19 mouse cellular contexts compared by ENCODE assay signal in genomic region chr11:58796850-58797249, GRCm38 (mm10). TPM values are rescaled to one million over a fixed set of nuclear protein-coding genes. Genes with fewer than 3 reads are reported as not detected.
DNase-seq lines count a peak whose midpoint lies in the region; ATAC-seq and TF ChIP-seq lines count a peak whose summit lies in the region.
"Had no signal": no experiment of that assay in that cellular context is flagged by ENCODE, and none has a peak within 500 bp of the region (broad histone marks: within the 10 kb centered on the region; RNA-seq: fewer than 3 reads in every experiment).

No protein-coding gene starts in this region.

- WGBS in midbrain, postnatal 0 days: 77% methylated on average over 7 of the region's 7 CpGs
- 66% methylated on average over 7 of the region's 7 CpGs for WGBS in midbrain, embryonic 16.5 days
- 71% methylated on average over 7 of the region's 7 CpGs for WGBS in stomach, postnatal 0 days
- 73% methylated on average over 7 of the region's 7 CpGs for WGBS in intestine, postnatal 0 days

- no peak for TF ChIP-seq EP300 in stomach, postnatal 0 days (optimal IDR thresholded peaks at IDR 0.05)

- no peaks in the 10 kb centered on the region for H3K9me3 ChIP-seq in midbrain, postnatal 0 days (ENCODE audit: low read length)
- H3K9me3 ChIP-seq in midbrain, embryonic 16.5 days (replicated peaks; ENCODE audit: control insufficient read depth, low read length, poor library complexity, severe bottlenecking): no peaks in the 10 kb centered on the region
- H3K9me3 ChIP-seq in stomach, postnatal 0 days (ENCODE audit: control insufficient read depth, low read length): no peaks in the 10 kb centered on the region
- no peaks in the 10 kb centered on the region for H3K9me3 ChIP-seq in intestine, postnatal 0 days (ENCODE audit: control insufficient read depth)
- H3K9me3 ChIP-seq: embryonic facial prominence, embryonic 15.5 days; heart, embryonic 13.5 days; limb, embryonic 15.5 days; lung, embryonic 15.5 days; midbrain, embryonic 12.5 days; neural tube, embryonic 12.5 days had no signal

- peak; percentile 4 for DNase-seq in midbrain, postnatal 0 days (ENCODE audit: low spot score)
- peak; percentile 71 to 76 for DNase-seq in layer of hippocampus, adult 2 months (ENCODE audit: low spot score in 2 of 2)
- peak; percentile 42 to 81 for DNase-seq in left cerebral cortex, adult 9 months (ENCODE audit: low spot score in 2 of 2)
- peak; percentile 9 for DNase-seq in stomach, postnatal 0 days (ENCODE audit: low spot score)
- no peak for DNase-seq in embryo, embryonic 10 days (ENCODE audit: low spot score)
- no peak for DNase-seq in thymus, postnatal 0 days (ENCODE audit: low spot score)
- DNase-seq: cerebellum, adult 8-10 months; kidney, adult 9 months had no signal

- ATAC-seq in midbrain, postnatal 0 days (ENCODE audit: low FRiP score): no peak
- ATAC-seq in midbrain, embryonic 16.5 days: no peak
- no peak for ATAC-seq in stomach, postnatal 0 days (ENCODE audit: low FRiP score, low TSS enrichment)
- no peak for ATAC-seq in intestine, postnatal 0 days
- ATAC-seq: forebrain, embryonic 16.5 days had no signal

- H3K27ac ChIP-seq in midbrain, postnatal 0 days (ENCODE audit: low read depth, low read length): no peak overlapping the region
- no peak overlapping the region for H3K27ac ChIP-seq in midbrain, embryonic 16.5 days (ENCODE audit: low read length)
- H3K27ac ChIP-seq in layer of hippocampus, adult 2 months: peak overlapping the region; percentile 37; the same call in 1 of the 2 replicates
- H3K27ac ChIP-seq in stomach, postnatal 0 days (replicated peaks): no peak overlapping the region
- no peak overlapping the region for H3K27ac ChIP-seq in intestine, postnatal 0 days (ENCODE audit: low read depth, low read length)
- H3K27ac ChIP-seq: embryonic facial prominence, embryonic 15.5 days; heart, embryonic 13.5 days; hindbrain, embryonic 14.5 days; limb, embryonic 15.5 days; lung, embryonic 15.5 days; midbrain, embryonic 12.5 days; neural tube, embryonic 12.5 days had no signal

- no peak overlapping the region for H3K4me2 ChIP-seq in midbrain, postnatal 0 days (ENCODE audit: low read depth, low read length, poor library complexity, severe bottlenecking)
- no peak overlapping the region for H3K4me2 ChIP-seq in midbrain, embryonic 16.5 days (ENCODE audit: low read length)
- H3K4me2 ChIP-seq in stomach, postnatal 0 days (replicated peaks; ENCODE audit: low read depth): no peak overlapping the region
- no peak overlapping the region for H3K4me2 ChIP-seq in intestine, postnatal 0 days (replicated peaks; ENCODE audit: low read depth)
- H3K4me2 ChIP-seq: embryonic facial prominence, embryonic 15.5 days; heart, embryonic 13.5 days; hindbrain, embryonic 14.5 days; limb, embryonic 15.5 days; lung, embryonic 15.5 days; midbrain, embryonic 12.5 days; neural tube, embryonic 12.5 days had no signal

- H3K4me1 ChIP-seq in midbrain, postnatal 0 days (ENCODE audit: insufficient read depth, low read length): peaks cover 1% of the 10 kb centered on the region; the same call in 1 of the 2 replicates
- peaks cover 9% of the 10 kb centered on the region for H3K4me1 ChIP-seq in midbrain, embryonic 16.5 days (ENCODE audit: control insufficient read depth, insufficient read depth, low read length)
- H3K4me1 ChIP-seq in stomach, postnatal 0 days (replicated peaks; ENCODE audit: control insufficient read depth, insufficient read depth): no peaks in the 10 kb centered on the region; the same call in 1 of the 2 replicates
- 0 out of 2 replicates have a peak, but pooled peaks cover 2% of the 10 kb centered on the region for H3K4me1 ChIP-seq in intestine, postnatal 0 days (replicated peaks; ENCODE audit: control insufficient read depth, insufficient read depth, low read length)
- H3K4me1 ChIP-seq: limb, embryonic 15.5 days had no signal

- H3K36me3 ChIP-seq in midbrain, postnatal 0 days (ENCODE audit: insufficient read depth, low read length): no peaks in the 10 kb centered on the region
- H3K36me3 ChIP-seq in midbrain, embryonic 16.5 days (ENCODE audit: control insufficient read depth, insufficient read depth, low read length): no peaks in the 10 kb centered on the region
- no peaks in the 10 kb centered on the region for H3K36me3 ChIP-seq in stomach, postnatal 0 days (ENCODE audit: control insufficient read depth, insufficient read depth, low read length)
- no peaks in the 10 kb centered on the region for H3K36me3 ChIP-seq in intestine, postnatal 0 days (ENCODE audit: control insufficient read depth, insufficient read depth)
- H3K36me3 ChIP-seq: embryonic facial prominence, embryonic 15.5 days; heart, embryonic 13.5 days; limb, embryonic 15.5 days; lung, embryonic 15.5 days; midbrain, embryonic 12.5 days; neural tube, embryonic 12.5 days had no signal

- no peak overlapping the region for H3K9ac ChIP-seq in midbrain, postnatal 0 days (replicated peaks; ENCODE audit: low read length, poor library complexity, severe bottlenecking)
- H3K9ac ChIP-seq in midbrain, embryonic 16.5 days (ENCODE audit: low read depth, low read length): no peak overlapping the region
- H3K9ac ChIP-seq in stomach, postnatal 0 days (ENCODE audit: low read length): no peak overlapping the region
- no peak overlapping the region for H3K9ac ChIP-seq in intestine, postnatal 0 days (ENCODE audit: low read depth, low read length)
- H3K9ac ChIP-seq: embryonic facial prominence, embryonic 15.5 days; heart, embryonic 13.5 days; hindbrain, embryonic 14.5 days; limb, embryonic 15.5 days; lung, embryonic 15.5 days; midbrain, embryonic 12.5 days; neural tube, embryonic 12.5 days had no signal

- no peaks in the 10 kb centered on the region for H3K27me3 ChIP-seq in midbrain, postnatal 0 days (ENCODE audit: insufficient read depth, low read length)
- no peaks in the 10 kb centered on the region for H3K27me3 ChIP-seq in midbrain, embryonic 16.5 days (ENCODE audit: control insufficient read depth, insufficient read depth, low read depth, low read length)
- H3K27me3 ChIP-seq in stomach, postnatal 0 days (ENCODE audit: control insufficient read depth, insufficient read depth, low read length): no peaks in the 10 kb centered on the region
- H3K27me3 ChIP-seq in intestine, postnatal 0 days (replicated peaks; ENCODE audit: control insufficient read depth, insufficient read depth, low read length): no peaks in the 10 kb centered on the region
- H3K27me3 ChIP-seq: embryonic facial prominence, embryonic 15.5 days; heart, embryonic 13.5 days; limb, embryonic 15.5 days; lung, embryonic 15.5 days; midbrain, embryonic 12.5 days had no signal

- TF ChIP-seq CTCF in midbrain, postnatal 0 days (IDR thresholded peaks at IDR 0.05): no peak
- TF ChIP-seq CTCF in layer of hippocampus, adult 2 months (conservative IDR thresholded peaks at IDR 0.05): no peak
- no peak for TF ChIP-seq CTCF in stomach, postnatal 0 days (IDR thresholded peaks at IDR 0.05; ENCODE audit: low read depth)
- TF ChIP-seq CTCF in intestine, postnatal 0 days (IDR thresholded peaks at IDR 0.05; ENCODE audit: low read depth): no peak

- H3K4me3 ChIP-seq in midbrain, postnatal 0 days (ENCODE audit: low read depth, low read length): no peak overlapping the region
- no peak overlapping the region for H3K4me3 ChIP-seq in midbrain, embryonic 16.5 days (ENCODE audit: low read depth, low read length)
- H3K4me3 ChIP-seq in layer of hippocampus, adult 2 months: no peak overlapping the region
- H3K4me3 ChIP-seq in stomach, postnatal 0 days (ENCODE audit: low read depth, low read length): no peak overlapping the region
- no peak overlapping the region for H3K4me3 ChIP-seq in intestine, postnatal 0 days (ENCODE audit: low read depth, low read length)
- H3K4me3 ChIP-seq: embryonic facial prominence, embryonic 15.5 days; heart, embryonic 13.5 days; limb, embryonic 15.5 days; lung, embryonic 15.5 days; midbrain, embryonic 12.5 days; neural tube, embryonic 12.5 days had no signal

RNA-seq across cellular contexts. Expression of gene Fam183b, which starts 4.9 kb away (rescaled TPM):
- total RNA-seq in midbrain, postnatal 0 days (2014; rRNA removed): 2.6 and 3.1 TPM in 2 replicates
- polyA plus RNA-seq in midbrain, postnatal 0 days (2015; fragmentation: Nextera tagmentation; extraction: Ambion mirVana): 17.3 and 17.7 TPM in 2 replicates
- 13.6 and 15.3 TPM in 2 replicates for polyA plus RNA-seq in midbrain, embryonic 16.5 days (2015; fragmentation: Nextera tagmentation; extraction: Ambion mirVana)
- total RNA-seq in layer of hippocampus, adult 2 months (2021): 1 to 10 TPM; 6.3 to 7.5 TPM
- polyA plus RNA-seq in stomach, postnatal 0 days (2015; fragmentation: Nextera tagmentation; extraction: Ambion mirVana): 3.1 and 3.7 TPM in 2 replicates
- polyA plus RNA-seq in intestine, postnatal 0 days (2015; fragmentation: Nextera tagmentation; extraction: Ambion mirVana): 1.9 and 4.1 TPM in 2 replicates
- 1.5 and 2.2 TPM in 2 replicates for polyA plus RNA-seq in thymus, postnatal 0 days (2015; fragmentation: Nextera tagmentation; extraction: Ambion mirVana)
- polyA plus RNA-seq: limb, embryonic 15.5 days had no signal

RNA-seq across cellular contexts. Expression of gene Olfr314, which starts 14.1 kb away (rescaled TPM):
- not detected in 2 replicates for total RNA-seq in midbrain, postnatal 0 days (2014; rRNA removed)
- polyA plus RNA-seq in midbrain, postnatal 0 days (2015; fragmentation: Nextera tagmentation; extraction: Ambion mirVana): not detected in 2 replicates
- not detected in 2 replicates for polyA plus RNA-seq in midbrain, embryonic 16.5 days (2015; fragmentation: Nextera tagmentation; extraction: Ambion mirVana)
- total RNA-seq in layer of hippocampus, adult 2 months (2021): not detected
- polyA plus RNA-seq in stomach, postnatal 0 days (2015; fragmentation: Nextera tagmentation; extraction: Ambion mirVana): not detected in 2 replicates
- polyA plus RNA-seq in intestine, postnatal 0 days (2015; fragmentation: Nextera tagmentation; extraction: Ambion mirVana): not detected in 2 replicates
- polyA plus RNA-seq in thymus, postnatal 0 days (2015; fragmentation: Nextera tagmentation; extraction: Ambion mirVana): not detected in 2 replicates
- polyA plus RNA-seq: embryonic facial prominence, embryonic 15.5 days; forebrain, embryonic 16.5 days; hindbrain, embryonic 14.5 days; limb, embryonic 15.5 days; lung, embryonic 15.5 days; midbrain, embryonic 12.5 days; neural tube, embryonic 12.5 days; stomach, embryonic 16.5 days had no signal

RNA-seq across cellular contexts. Expression of gene Olfr313, which starts 17.9 kb away (rescaled TPM):
- not detected in 2 replicates for total RNA-seq in midbrain, postnatal 0 days (2014; rRNA removed)
- not detected in 2 replicates for polyA plus RNA-seq in midbrain, postnatal 0 days (2015; fragmentation: Nextera tagmentation; extraction: Ambion mirVana)
- not detected in 2 replicates for polyA plus RNA-seq in midbrain, embryonic 16.5 days (2015; fragmentation: Nextera tagmentation; extraction: Ambion mirVana)
- total RNA-seq in layer of hippocampus, adult 2 months (2021): not detected
- not detected in 2 replicates for polyA plus RNA-seq in stomach, postnatal 0 days (2015; fragmentation: Nextera tagmentation; extraction: Ambion mirVana)
- not detected in 2 replicates for polyA plus RNA-seq in intestine, postnatal 0 days (2015; fragmentation: Nextera tagmentation; extraction: Ambion mirVana)
- 0.06 and 0.08 TPM in 2 replicates for polyA plus RNA-seq in thymus, postnatal 0 days (2015; fragmentation: Nextera tagmentation; extraction: Ambion mirVana)
- polyA plus RNA-seq: forebrain, embryonic 16.5 days; hindbrain, embryonic 14.5 days; limb, embryonic 15.5 days; lung, embryonic 15.5 days; midbrain, embryonic 12.5 days; neural tube, embryonic 12.5 days; stomach, embryonic 16.5 days had no signal

RNA-seq across cellular contexts. Expression of gene Olfr315, which starts 23.9 kb away (rescaled TPM):
- total RNA-seq in midbrain, postnatal 0 days (2014; rRNA removed): not detected in 2 replicates
- polyA plus RNA-seq in midbrain, postnatal 0 days (2015; fragmentation: Nextera tagmentation; extraction: Ambion mirVana): not detected in 2 replicates
- not detected in 2 replicates for polyA plus RNA-seq in midbrain, embryonic 16.5 days (2015; fragmentation: Nextera tagmentation; extraction: Ambion mirVana)
- total RNA-seq in layer of hippocampus, adult 2 months (2021): not detected
- polyA plus RNA-seq in stomach, postnatal 0 days (2015; fragmentation: Nextera tagmentation; extraction: Ambion mirVana): not detected in 2 replicates
- not detected in 2 replicates for polyA plus RNA-seq in intestine, postnatal 0 days (2015; fragmentation: Nextera tagmentation; extraction: Ambion mirVana)
- polyA plus RNA-seq in thymus, postnatal 0 days (2015; fragmentation: Nextera tagmentation; extraction: Ambion mirVana): not detected in 2 replicates
- polyA plus RNA-seq: embryonic facial prominence, embryonic 15.5 days; forebrain, embryonic 16.5 days; heart, embryonic 13.5 days; hindbrain, embryonic 14.5 days; limb, embryonic 15.5 days; lung, embryonic 15.5 days; midbrain, embryonic 12.5 days; neural tube, embryonic 12.5 days; stomach, embryonic 16.5 days had no signal

RNA-seq across cellular contexts. Expression of gene Olfr312, which starts 32.2 kb away (rescaled TPM):
- not detected in 2 replicates for total RNA-seq in midbrain, postnatal 0 days (2014; rRNA removed)
- not detected in 2 replicates for polyA plus RNA-seq in midbrain, postnatal 0 days (2015; fragmentation: Nextera tagmentation; extraction: Ambion mirVana)
- not detected in 2 replicates for polyA plus RNA-seq in midbrain, embryonic 16.5 days (2015; fragmentation: Nextera tagmentation; extraction: Ambion mirVana)
- not detected for total RNA-seq in layer of hippocampus, adult 2 months (2021)
- polyA plus RNA-seq in stomach, postnatal 0 days (2015; fragmentation: Nextera tagmentation; extraction: Ambion mirVana): 0.04 TPM in 1 of 2 replicates, not detected in the other
- polyA plus RNA-seq in intestine, postnatal 0 days (2015; fragmentation: Nextera tagmentation; extraction: Ambion mirVana): not detected in 2 replicates
- 0.03 TPM in 1 of 2 replicates, not detected in the other for polyA plus RNA-seq in thymus, postnatal 0 days (2015; fragmentation: Nextera tagmentation; extraction: Ambion mirVana)
- polyA plus RNA-seq: embryonic facial prominence, embryonic 15.5 days; forebrain, embryonic 16.5 days; hindbrain, embryonic 14.5 days; limb, embryonic 15.5 days; lung, embryonic 15.5 days; midbrain, embryonic 12.5 days; neural tube, embryonic 12.5 days; stomach, embryonic 16.5 days had no signal

Comparison
In these comparisons a context has a peak if more than half of its experiments do, and no peak if none do; other contexts are left out.
1. DNase-seq: peak in midbrain, postnatal 0 days (single experiment), layer of hippocampus, adult 2 months (2 of 2), left cerebral cortex, adult 9 months (2 of 2) and stomach, postnatal 0 days (single experiment); none in embryo, embryonic 10 days (single experiment) and thymus, postnatal 0 days (single experiment).